Mouse (Mus musculus): ENCODE data around the gene Zkscan16. TPM values are rescaled to one million over a fixed set of nuclear protein-coding genes. Genes with fewer than 3 reads are reported as not detected.

Gene Zkscan16
- polyA plus RNA-seq, 1 experiment from 2014 or later, result 2.1 TPM

DNA sequence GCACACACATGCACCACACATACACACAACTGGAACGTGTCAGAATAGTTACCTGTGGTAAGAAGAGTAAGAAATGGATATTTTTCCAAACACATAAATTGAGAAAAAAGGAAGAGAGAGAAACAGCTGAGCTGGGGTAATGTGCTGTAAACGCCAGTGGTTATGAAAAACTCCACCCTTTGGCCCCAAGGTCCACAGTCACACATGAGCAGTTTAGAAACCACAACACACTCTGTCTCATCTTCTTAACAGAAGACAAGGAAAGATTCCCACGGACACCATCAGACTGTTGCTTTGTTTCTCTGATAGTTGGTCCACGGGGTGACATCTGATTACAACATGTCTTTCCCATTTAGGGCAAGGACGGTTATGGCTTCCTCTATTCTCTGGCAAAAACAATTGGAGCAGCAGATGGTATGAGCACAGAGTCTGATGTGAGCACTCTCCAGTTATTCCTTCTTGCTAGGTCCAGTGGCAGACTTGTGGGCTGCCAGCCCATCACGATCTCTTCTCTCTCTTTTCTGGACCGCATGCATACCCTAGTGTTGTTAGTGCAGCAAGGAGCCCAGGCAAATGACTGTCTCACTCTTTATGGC lies 46.0 kb downstream of the Zkscan16 start:
- no peaks in the 10 kb centered on the region for H3K36me3 ChIP-seq
- H3K9ac ChIP-seq (replicated peaks), result no peak overlapping the region
- ATAC-seq (ENCODE audit: low FRiP score), result no peak
- H3K4me2 ChIP-seq, result no peak overlapping the region
- H3K4me3 ChIP-seq (replicated peaks), result no peak overlapping the region
- peaks cover 15% of the 10 kb centered on the region for H3K4me1 ChIP-seq
- no peak overlapping the region for H3K27ac ChIP-seq (replicated peaks)
- H3K9me3 ChIP-seq (replicated peaks), result no peaks in the 10 kb centered on the region
- H3K27me3 ChIP-seq (replicated peaks), result no peaks in the 10 kb centered on the region
- WGBS, result 77% methylated on average over 7 of the region's 7 CpGs

DNA sequence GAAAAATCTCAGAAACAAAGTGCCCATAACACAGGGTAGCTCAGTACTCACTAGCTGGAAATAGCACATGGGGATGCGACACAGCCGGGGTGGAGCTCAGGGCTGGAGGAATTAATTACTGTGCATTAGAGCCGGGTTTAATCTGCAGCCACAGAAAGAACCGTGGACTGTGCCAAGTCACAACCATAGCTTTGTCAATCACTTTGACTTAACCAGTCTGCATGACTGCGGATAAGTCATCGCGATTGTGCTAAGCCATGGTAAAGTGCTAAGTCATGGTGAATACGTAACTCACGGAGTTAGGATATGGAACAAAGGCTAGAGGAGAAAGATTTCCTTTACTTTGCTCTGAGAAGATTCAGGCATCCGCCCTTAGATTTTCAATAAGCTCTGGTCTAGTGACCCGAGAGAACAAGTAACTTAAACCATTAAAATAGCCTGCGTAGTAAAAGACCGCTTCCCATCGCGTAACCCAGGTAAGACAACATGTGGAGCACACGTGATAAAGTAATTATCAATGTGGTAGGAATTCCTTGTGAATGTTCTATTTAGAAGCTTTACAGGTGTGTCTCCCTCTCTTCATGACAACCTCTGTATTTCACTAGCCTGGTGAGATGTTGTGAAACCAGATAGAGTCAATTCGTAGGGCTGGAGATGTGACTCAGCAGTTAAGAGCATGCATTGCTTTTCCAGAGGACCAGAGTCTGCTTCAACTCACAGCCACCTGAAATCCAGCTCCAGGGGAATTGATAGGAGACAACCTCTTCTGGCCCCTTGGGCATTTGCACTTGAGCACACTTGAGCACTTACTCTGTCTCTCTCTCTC lies 47.4 kb downstream of the Zkscan16 start:
- Histone ChIP-seq H3K4me3 (replicated peaks) (no peak overlapping the region), H3K4me2 (no peak overlapping the region), H3K27ac (replicated peaks) (no peak overlapping the region), H3K36me3 (no peaks in the 10 kb centered on the region), H3K9ac (replicated peaks) (no peak overlapping the region), H3K27me3 (replicated peaks) (no peaks in the 10 kb centered on the region), H3K4me1 (peaks cover 15% of the 10 kb centered on the region), H3K9me3 (replicated peaks) (no peaks in the 10 kb centered on the region)
- WGBS, result 87% methylated on average over 17 of the region's 17 CpGs
- ATAC-seq (ENCODE audit: low FRiP score), result no peak

DNA sequence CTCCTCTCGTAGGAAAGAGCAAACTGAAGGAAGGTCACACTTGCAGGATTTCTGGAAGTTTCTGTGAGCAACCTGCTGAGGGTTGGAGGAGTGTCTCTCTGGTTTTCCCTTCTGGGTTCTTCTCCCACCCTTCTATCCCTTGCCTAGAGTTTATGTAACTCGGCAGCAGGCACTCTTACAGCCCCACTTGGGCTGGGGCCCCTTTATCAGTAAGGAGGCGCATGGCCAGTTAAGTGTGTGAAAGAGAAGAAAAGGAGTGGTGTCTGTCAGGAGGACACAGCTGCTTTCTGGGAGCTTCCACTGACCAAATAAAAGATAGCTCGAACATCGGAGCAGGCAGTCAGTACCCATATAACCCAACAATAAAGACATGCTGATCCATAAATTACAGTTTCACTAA lies 48.8 kb downstream of the Zkscan16 start:
- Histone ChIP-seq H3K4me2 (no peak overlapping the region), H3K9me3 (replicated peaks) (no peaks in the 10 kb centered on the region), H3K36me3 (no peaks in the 10 kb centered on the region), H3K27me3 (replicated peaks) (no peaks in the 10 kb centered on the region), H3K9ac (replicated peaks) (no peak overlapping the region), H3K27ac (replicated peaks) (no peak overlapping the region), H3K4me1 (peaks cover 4% of the 10 kb centered on the region; the same call in 1 of the 2 replicates), H3K4me3 (replicated peaks) (no peak overlapping the region)
- 75% methylated on average over 5 of the region's 5 CpGs for WGBS
- ATAC-seq (ENCODE audit: low FRiP score), result no peak

DNA sequence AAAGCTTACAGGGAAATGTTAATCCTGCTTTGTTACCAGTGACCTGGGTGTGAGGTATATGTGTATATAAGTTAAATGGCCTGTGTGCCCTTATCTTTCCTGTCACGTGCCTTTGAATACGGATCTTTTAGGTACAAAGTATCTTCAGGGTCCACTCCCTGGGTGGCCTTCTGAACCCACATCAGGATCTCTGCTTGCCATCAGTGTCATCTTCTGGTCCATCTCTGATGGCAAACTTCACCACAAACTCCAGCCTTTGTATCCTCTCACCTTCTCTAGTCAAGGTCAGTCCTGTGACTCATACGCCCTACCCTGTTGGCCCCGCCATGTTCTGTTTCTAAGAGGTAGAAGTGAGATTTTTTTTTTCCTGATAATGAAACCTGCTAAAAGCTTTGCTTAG lies 51.3 kb downstream of the Zkscan16 start, which contains the start of gene Dnajc25:
TSS of gene Dnajc25 (plus strand) at position 301 of the 400 bp plus-strand sequence.
- H3K27ac ChIP-seq (replicated peaks), result no peak within 1 kb of the TSS
- no peaks in the 10 kb centered on the region for H3K9me3 ChIP-seq (replicated peaks)
- H3K9ac ChIP-seq (replicated peaks), result no peak within 1 kb of the TSS
- H3K4me1 ChIP-seq, result no peaks in the 10 kb centered on the region
- no peak within 1 kb of the TSS for H3K4me2 ChIP-seq
- H3K36me3 ChIP-seq, result no peaks in the 10 kb centered on the region
- 93% methylated on average over 4 of the region's 4 CpGs for WGBS
- no peaks in the 10 kb centered on the region for H3K27me3 ChIP-seq (replicated peaks)
- no peak within 1 kb of the TSS for H3K4me3 ChIP-seq (replicated peaks)
- no peak for ATAC-seq (ENCODE audit: low FRiP score)

DNA sequence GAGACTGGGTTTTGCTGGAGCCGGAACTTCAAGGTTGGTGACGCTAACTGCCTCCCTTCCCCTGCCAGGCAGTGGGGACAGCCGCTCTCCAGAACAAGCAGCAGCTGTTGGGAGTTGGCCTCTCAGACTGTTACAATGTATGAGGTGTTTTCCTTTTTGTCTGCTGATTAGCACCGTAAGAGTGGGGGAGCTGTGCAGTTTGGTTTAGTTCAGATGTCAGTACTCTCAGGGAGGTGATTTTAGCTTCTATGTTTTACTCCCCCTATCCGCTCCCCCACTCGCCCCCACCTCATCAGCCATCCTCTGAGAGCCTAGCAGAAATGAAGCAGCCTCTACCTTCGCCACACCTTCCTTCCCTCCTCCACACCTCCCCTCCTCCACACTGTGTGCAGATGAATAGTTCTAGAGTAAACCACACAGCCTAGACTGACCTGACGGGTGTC lies 51.8 kb downstream of the Zkscan16 start:
- no peaks in the 10 kb centered on the region for H3K27me3 ChIP-seq (replicated peaks)
- 77% methylated on average over 8 of the region's 8 CpGs for WGBS
- H3K9me3 ChIP-seq (replicated peaks), result no peaks in the 10 kb centered on the region
- no peak overlapping the region for H3K9ac ChIP-seq (replicated peaks)
- no peaks in the 10 kb centered on the region for H3K4me1 ChIP-seq
- H3K4me2 ChIP-seq, result no peak overlapping the region
- H3K4me3 ChIP-seq (replicated peaks), result no peak overlapping the region
- H3K36me3 ChIP-seq, result no peaks in the 10 kb centered on the region
- ATAC-seq (ENCODE audit: low FRiP score), result no peak
- H3K27ac ChIP-seq (replicated peaks), result no peak overlapping the region

DNA sequence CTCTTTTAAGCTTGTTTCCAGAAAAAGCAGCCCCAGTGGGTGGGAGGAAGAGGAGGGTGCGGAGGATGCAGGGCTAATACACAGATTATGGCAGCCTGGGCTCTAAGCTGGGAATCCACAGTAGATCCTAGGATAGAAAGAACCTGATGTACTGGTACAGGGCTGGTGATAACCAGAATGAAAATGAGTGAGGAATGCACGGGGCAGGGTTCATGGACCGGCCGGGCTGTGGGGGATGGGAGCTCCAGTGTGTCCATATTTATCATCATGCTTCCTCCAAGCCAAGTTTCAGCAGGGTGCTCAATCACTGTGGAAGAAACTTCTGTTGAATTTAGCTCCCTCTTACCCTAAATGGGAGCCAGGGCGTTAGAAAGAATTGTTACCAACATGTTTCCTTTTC lies 53.7 kb downstream of the Zkscan16 start:
- no peaks in the 10 kb centered on the region for H3K27me3 ChIP-seq (replicated peaks)
- no peaks in the 10 kb centered on the region for H3K4me1 ChIP-seq
- no peak overlapping the region for H3K4me2 ChIP-seq
- no peak overlapping the region for H3K27ac ChIP-seq (replicated peaks)
- WGBS, result 70% methylated on average over 5 of the region's 5 CpGs
- no peak overlapping the region for H3K9ac ChIP-seq (replicated peaks)
- no peak overlapping the region for H3K4me3 ChIP-seq (replicated peaks)
- H3K9me3 ChIP-seq (replicated peaks), result no peaks in the 10 kb centered on the region
- H3K36me3 ChIP-seq, result no peaks in the 10 kb centered on the region
- ATAC-seq (ENCODE audit: low FRiP score), result no peak

DNA sequence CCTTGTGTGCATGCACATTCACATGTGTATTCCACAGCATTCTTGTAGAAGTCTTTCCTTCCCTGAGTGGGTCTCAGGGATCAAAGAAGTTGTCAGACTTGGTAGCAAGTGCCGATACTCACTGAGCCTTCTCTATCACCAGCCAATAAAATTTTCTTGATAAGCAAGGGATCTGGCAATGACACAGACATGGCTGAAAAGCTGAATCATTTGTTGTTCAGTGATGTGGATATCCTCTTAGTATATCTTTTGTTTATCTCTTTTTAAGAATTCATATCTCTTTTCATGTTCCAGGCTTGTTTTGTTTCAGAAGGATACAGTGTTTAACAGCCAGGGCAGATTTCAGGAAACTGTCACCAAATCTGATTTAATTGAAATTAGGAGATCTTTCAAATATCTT lies 55.3 kb downstream of the Zkscan16 start:
- no peak overlapping the region for H3K4me3 ChIP-seq (replicated peaks)
- no peak overlapping the region for H3K4me2 ChIP-seq
- H3K27me3 ChIP-seq (replicated peaks), result no peaks in the 10 kb centered on the region
- WGBS, result 92% methylated on average over 1 of the region's 1 CpGs
- no peak overlapping the region for H3K27ac ChIP-seq (replicated peaks)
- no peak for ATAC-seq (ENCODE audit: low FRiP score)
- no peaks in the 10 kb centered on the region for H3K36me3 ChIP-seq
- H3K9ac ChIP-seq (replicated peaks), result no peak overlapping the region
- peaks cover 6% of the 10 kb centered on the region for H3K4me1 ChIP-seq
- H3K9me3 ChIP-seq (replicated peaks), result no peaks in the 10 kb centered on the region

DNA sequence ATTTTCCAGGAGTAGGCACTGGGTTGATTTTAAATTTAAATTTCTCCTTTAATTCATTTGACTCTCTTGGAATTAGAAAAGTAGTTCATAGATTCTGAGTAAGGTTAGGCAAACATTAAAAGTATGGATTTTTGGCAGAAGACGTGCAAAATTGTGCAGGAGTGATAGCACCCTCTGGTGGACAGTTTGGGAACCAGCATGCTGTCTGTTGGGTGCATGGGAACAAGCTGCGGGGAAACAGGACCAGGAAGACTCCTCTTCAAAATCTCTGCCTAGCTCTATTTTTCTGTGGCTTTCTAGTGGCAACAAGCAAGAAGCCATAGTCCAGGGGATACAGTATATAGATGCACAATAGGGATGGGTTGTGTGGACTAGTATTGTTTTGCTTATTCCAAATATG lies 56.3 kb downstream of the Zkscan16 start:
- Histone ChIP-seq H3K9ac (replicated peaks) (no peak overlapping the region), H3K4me2 (no peak overlapping the region), H3K9me3 (replicated peaks) (no peaks in the 10 kb centered on the region), H3K4me3 (replicated peaks) (no peak overlapping the region), H3K4me1 (peaks cover 16% of the 10 kb centered on the region), H3K27me3 (replicated peaks) (no peaks in the 10 kb centered on the region), H3K36me3 (no peaks in the 10 kb centered on the region), H3K27ac (replicated peaks) (no peak overlapping the region)
- ATAC-seq (ENCODE audit: low FRiP score), result no peak
- WGBS, result 8% methylated on average over 2 of the region's 2 CpGs

DNA sequence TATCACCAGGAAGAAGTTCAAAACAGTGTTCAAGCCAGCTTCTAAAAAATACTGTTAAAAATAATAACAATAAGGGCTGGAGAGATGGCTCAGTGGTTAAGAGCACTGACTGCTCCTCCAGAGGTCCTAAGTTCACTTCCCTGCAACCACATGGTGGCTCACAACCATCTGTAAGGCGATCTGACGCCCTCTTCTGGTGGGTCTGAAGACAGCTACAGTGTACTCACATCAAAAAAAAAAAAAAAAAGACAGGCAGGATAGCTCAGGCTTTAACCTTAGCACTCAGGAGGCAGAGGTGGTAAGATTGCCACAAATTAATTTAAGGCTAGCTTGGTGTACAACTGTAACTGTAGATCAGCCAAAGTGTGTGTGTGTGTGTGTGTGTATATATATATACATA lies 57.2 kb downstream of the Zkscan16 start:
- WGBS, result 0% methylated on average over 2 of the region's 2 CpGs
- Histone ChIP-seq H3K9me3 (replicated peaks) (no peaks in the 10 kb centered on the region), H3K9ac (replicated peaks) (no peak overlapping the region), H3K27me3 (replicated peaks) (no peaks in the 10 kb centered on the region), H3K27ac (replicated peaks) (no peak overlapping the region), H3K4me3 (replicated peaks) (no peak overlapping the region), H3K4me1 (peaks cover 26% of the 10 kb centered on the region), H3K4me2 (no peak overlapping the region), H3K36me3 (no peaks in the 10 kb centered on the region)
- no peak for ATAC-seq (ENCODE audit: low FRiP score)

DNA sequence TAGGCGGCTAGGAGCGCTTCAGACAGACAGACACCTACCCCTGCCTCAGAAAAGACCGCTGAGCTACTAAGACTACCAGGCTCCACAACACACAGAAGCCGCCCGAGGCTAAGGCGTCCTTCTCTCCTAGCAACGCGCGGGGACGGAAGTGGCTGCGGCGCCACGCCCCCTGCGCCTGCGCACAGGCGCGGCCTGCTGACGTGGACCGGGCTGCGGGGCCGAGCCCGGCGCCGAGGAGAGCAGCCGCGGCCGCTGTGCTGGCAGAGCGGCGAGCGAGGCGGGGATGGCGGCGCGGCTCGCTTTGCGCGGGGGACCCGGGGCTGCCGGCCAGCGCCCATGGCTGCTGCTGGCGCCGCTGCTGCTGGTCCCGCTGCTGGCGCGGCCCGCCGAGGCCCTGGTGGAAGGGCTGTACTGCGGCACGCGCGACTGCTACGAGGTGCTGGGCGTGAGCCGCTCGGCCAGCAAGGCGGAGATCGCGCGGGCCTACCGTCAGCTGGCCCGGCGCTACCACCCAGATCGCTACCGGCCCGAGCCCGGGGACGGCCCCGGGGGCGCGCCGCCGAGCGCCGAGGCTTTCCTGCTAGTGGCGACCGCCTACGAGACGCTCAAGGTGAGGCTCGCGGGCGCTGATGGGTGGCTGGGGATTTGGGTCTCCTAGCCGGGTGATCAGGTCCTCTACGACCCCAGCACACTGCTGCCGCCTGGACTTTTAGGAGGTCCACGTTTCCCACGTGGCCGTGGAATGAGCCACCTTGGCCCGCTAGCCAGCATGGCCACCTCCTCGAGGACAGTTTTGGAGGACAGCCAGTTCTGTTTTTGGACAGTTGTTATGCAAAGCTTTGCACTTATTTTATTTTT lies 59.7 kb downstream of the Zkscan16 start, which contains the start of gene Gm20503:
TSS of gene Gm20503 (plus strand) at position 263 of the 858 bp plus-strand sequence.
- Histone ChIP-seq H3K9ac (replicated peaks) (peak within 1 kb of the TSS; percentile 98), H3K4me3 (replicated peaks) (peak within 1 kb of the TSS; percentile 97), H3K4me2 (peak within 1 kb of the TSS; percentile 85), H3K4me1 (peaks cover 32% of the 10 kb centered on the region), H3K27ac (replicated peaks) (peak within 1 kb of the TSS; percentile 92), H3K9me3 (replicated peaks) (no peaks in the 10 kb centered on the region), H3K27me3 (replicated peaks) (no peaks in the 10 kb centered on the region), H3K36me3 (no peaks in the 10 kb centered on the region)
- peak; percentile 99 for ATAC-seq (ENCODE audit: low FRiP score)
- under 1% methylated on average over 89 of the region's 89 CpGs for WGBS

DNA sequence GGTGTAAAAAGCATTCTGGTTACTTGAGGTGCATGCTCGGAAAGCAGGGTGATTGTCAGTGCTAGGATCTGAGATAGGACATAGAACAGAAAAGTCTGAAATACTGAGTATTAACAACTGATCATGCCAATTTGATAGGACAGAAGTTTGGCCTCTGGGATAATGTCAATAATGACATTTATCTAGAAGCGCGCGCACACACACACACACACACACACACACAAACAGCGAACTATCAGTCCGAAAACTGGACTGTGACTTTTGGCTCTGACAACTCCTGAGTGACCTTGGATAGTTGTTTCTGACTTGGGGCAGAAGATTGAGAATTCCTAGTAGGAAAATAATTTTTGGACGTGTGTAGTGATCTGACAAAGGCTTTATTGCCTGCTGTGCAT lies 60.4 kb downstream of the Zkscan16 start:
- H3K36me3 ChIP-seq, result no peaks in the 10 kb centered on the region
- peak overlapping the region; percentile 85 for H3K4me2 ChIP-seq
- no peak for ATAC-seq (ENCODE audit: low FRiP score)
- peak overlapping the region; percentile 98 for H3K9ac ChIP-seq (replicated peaks)
- H3K4me1 ChIP-seq, result peaks cover 32% of the 10 kb centered on the region
- WGBS, result 37% methylated on average over 7 of the region's 7 CpGs
- no peaks in the 10 kb centered on the region for H3K9me3 ChIP-seq (replicated peaks)
- peak overlapping the region; percentile 92 for H3K27ac ChIP-seq (replicated peaks)
- peak overlapping the region; percentile 97 for H3K4me3 ChIP-seq (replicated peaks)
- H3K27me3 ChIP-seq (replicated peaks), result no peaks in the 10 kb centered on the region

All from neural tube, embryonic 15.5 days (tissue).